Comparison of ENCODE assay signal across 9 mouse cellular contexts in genomic region chr2:145862206-145862817, GRCm38 (mm10). TPM values are rescaled to one million over a fixed set of nuclear protein-coding genes. Genes with fewer than 3 reads are reported as not detected.
DNase-seq lines count a peak whose midpoint lies in the region; ATAC-seq and TF ChIP-seq lines count a peak whose summit lies in the region.
"Had no signal": no experiment of that assay in that cellular context is flagged by ENCODE, and none has a peak within 500 bp of the region (broad histone marks: within the 10 kb centered on the region; RNA-seq: fewer than 3 reads in every experiment).

No protein-coding gene starts in this region.

- 0 out of 2 replicates have a peak, but pooled peaks cover 2% of the 10 kb centered on the region for H3K9me3 ChIP-seq in liver, embryonic 12.5 days (replicated peaks)
- H3K9me3 ChIP-seq in forebrain, postnatal 0 days (ENCODE audit: low read length) = no peaks in the 10 kb centered on the region

- peaks cover 12% of the 10 kb centered on the region for H3K4me1 ChIP-seq in liver, adult 2 months (ENCODE audit: control insufficient read depth, insufficient read depth, low read length)
- H3K4me1 ChIP-seq in liver, embryonic 12.5 days = peaks cover 7% of the 10 kb centered on the region; the same call in 1 of the 2 replicates
- peaks cover 6% of the 10 kb centered on the region; the same call in 1 of the 2 replicates for H3K4me1 ChIP-seq in forebrain, postnatal 0 days (ENCODE audit: insufficient read depth)

- no peaks in the 10 kb centered on the region; the same call in 1 of the 2 replicates for H3K79me2 ChIP-seq in liver, adult 2 months (ENCODE audit: control insufficient read depth, insufficient read depth, low read length)

- no peak overlapping the region for H3K9ac ChIP-seq in liver, adult 2 months (ENCODE audit: low read depth, low read length)
- no peak overlapping the region for H3K9ac ChIP-seq in liver, embryonic 12.5 days
- H3K9ac ChIP-seq in forebrain, postnatal 0 days = peak overlapping the region; percentile 14

- TF ChIP-seq CTCF in liver, adult 2 months (IDR thresholded peaks at IDR 0.05; ENCODE audit: low read depth, low read length) = no peak
- no peak for TF ChIP-seq CTCF in forebrain, postnatal 0 days (IDR thresholded peaks at IDR 0.05; ENCODE audit: low read depth)

- no peak overlapping the region for H3K27ac ChIP-seq in liver, adult 2 months (replicated peaks; ENCODE audit: insufficient read depth, low read depth, low read length)
- H3K27ac ChIP-seq in liver, embryonic 12.5 days = no peak overlapping the region
- H3K27ac ChIP-seq in forebrain, postnatal 0 days (ENCODE audit: low read depth, low read length) = 0 out of 2 replicates have a peak overlapping the region, but pooled peaks have one; percentile 30

- DNase-seq in liver, adult 2 months (ENCODE audit: extremely low read depth, low read depth, low spot score) = peak; percentile 68
- DNase-seq in forebrain, postnatal 0 days = no peak
- peak; percentile 77 to 82 for DNase-seq in kidney, adult 8-10 months
- peak; percentile 49 to 72 for DNase-seq in lung, postnatal 4 days
- no peak for DNase-seq in cerebellum, adult 11-12 months
- no peak for DNase-seq in spleen, adult 18-20 months
- DNase-seq in layer of hippocampus, adult 11-12 months (ENCODE audit: low spot score) = no peak

- TF ChIP-seq POLR2A in liver, adult 2 months (IDR thresholded peaks at IDR 0.05; ENCODE audit: extremely low read depth, insufficient read depth, low read length) = no peak

- 65% methylated on average over 10 of the region's 10 CpGs for WGBS in liver, adult 2 months
- WGBS in liver, embryonic 12.5 days (ENCODE audit: insufficient replicate concordance) = 59% methylated on average over 10 of the region's 10 CpGs
- 26% methylated on average over 10 of the region's 10 CpGs for WGBS in forebrain, postnatal 0 days

- H3K36me3 ChIP-seq in liver, adult 2 months (ENCODE audit: control insufficient read depth, insufficient read depth, low read length) = peaks cover 4% of the 10 kb centered on the region; the same call in 1 of the 2 replicates
- H3K36me3 ChIP-seq in liver, embryonic 12.5 days = no peaks in the 10 kb centered on the region
- H3K36me3 ChIP-seq in forebrain, postnatal 0 days (ENCODE audit: insufficient read depth) = no peaks in the 10 kb centered on the region
- H3K36me3 ChIP-seq: G1E had no signal

- H3K4me2 ChIP-seq in liver, embryonic 12.5 days = no peak overlapping the region; the same call in 1 of the 2 replicates
- peak overlapping the region; percentile 53 for H3K4me2 ChIP-seq in forebrain, postnatal 0 days (ENCODE audit: low read depth)

- no peak overlapping the region for H3K4me3 ChIP-seq in liver, adult 2 months (ENCODE audit: insufficient read depth, low read depth, low read length)
- H3K4me3 ChIP-seq in liver, embryonic 12.5 days = no peak overlapping the region
- H3K4me3 ChIP-seq in forebrain, postnatal 0 days (ENCODE audit: low read depth, low read length) = peak overlapping the region; percentile 35

- no peak for ATAC-seq in liver, embryonic 12.5 days
- no peak for ATAC-seq in forebrain, postnatal 0 days

- H3K27me3 ChIP-seq in liver, adult 2 months (ENCODE audit: control insufficient read depth, insufficient read depth, low read length) = no peaks in the 10 kb centered on the region
- peaks cover 12% of the 10 kb centered on the region; the same call in 1 of the 2 replicates for H3K27me3 ChIP-seq in liver, embryonic 12.5 days (replicated peaks)
- no peaks in the 10 kb centered on the region for H3K27me3 ChIP-seq in forebrain, postnatal 0 days (ENCODE audit: insufficient read depth, low read length)

RNA-seq across cellular contexts. Expression of gene Naa20, which starts 39.6 kb away (rescaled TPM):
- 25.8 and 29.2 TPM in 2 replicates for total RNA-seq in liver, adult 2 months (2014; rRNA removed)
- 14.4 and 14.6 TPM in 2 replicates for polyA plus RNA-seq in liver, adult 2 months (2012; rRNA removed)
- polyA plus RNA-seq in liver, embryonic 12.5 days (2016; fragmentation: Nextera tagmentation; extraction: Ambion mirVana) = 85.9 and 92.8 TPM in 2 replicates
- 124 and 145 TPM in 2 replicates for total RNA-seq in forebrain, postnatal 0 days (2014; rRNA removed)
- polyA plus RNA-seq in forebrain, postnatal 0 days (2015; fragmentation: Nextera tagmentation; extraction: Ambion mirVana) = 152 and 176 TPM in 2 replicates

Comparison
In these comparisons a context has a peak if more than half of its experiments do, and no peak if none do; other contexts are left out.
1. DNase-seq: peak in liver, adult 2 months (single experiment), kidney, adult 8-10 months (2 of 2) and lung, postnatal 4 days (2 of 2); none in forebrain, postnatal 0 days (single experiment), cerebellum, adult 11-12 months (single experiment), spleen, adult 18-20 months (0 of 2) and layer of hippocampus, adult 11-12 months (single experiment).